Mouse (Mus musculus) left cerebral cortex, adult 6 months (tissue): ENCODE results near the gene Vrk1. TPM values are rescaled to one million over a fixed set of nuclear protein-coding genes. Genes with fewer than 3 reads are reported as not detected.

Source experiments
- long read RNA-seq, 2 experiments: library from polyadenylated mRNA; unstranded; transcript quantifications; one replicate each; pipeline ENCODE4 v2.0.0; 2019 to 2020
- polyA plus RNA-seq: library from polyadenylated mRNA; unstranded; fragments of <200 nt; fragmentation: Nextera tagmentation; gene quantifications from 2 replicates; pipeline ENCODE4 v1.2.3, GENCODE M21; 2021

Gene Vrk1
- polyA plus RNA-seq: 11.7 and 12.2 TPM in 2 replicates
- long read RNA-seq, experiment 1, transcript Vrk1-203 (14 exons, 3,711 nt): minor isoform, 17 of 75 reads
- long read RNA-seq, experiment 1, transcript Vrk1-202 (13 exons, 1,509 nt): major isoform, 22 of 75 reads
- long read RNA-seq, experiment 1, partial matches to known transcripts: 3 of 75 reads
- long read RNA-seq, experiment 1, other reads (novel, unspliced or antisense): 29 of 75 reads
- long read RNA-seq, experiment 2, transcript Vrk1-203 (14 exons, 3,711 nt): major isoform, 8 of 19 reads
- long read RNA-seq, experiment 2, partial matches to known transcripts: 4 of 19 reads
- long read RNA-seq, experiment 2, other reads (novel, unspliced or antisense): 3 of 19 reads

GRCm38 (mm10) chr12:106010065-106010915 lies at the start of gene Vrk1:
TSS of gene Vrk1 (plus strand) at chr12:106010228.

Other genes starting within 250 kb of the Vrk1 start
- 63.5 and 71.3 TPM in 2 replicates for gene Papola, start 225.5 kb upstream of the Vrk1 start, polyA plus RNA-seq